Mouse (Mus musculus): ENCODE results near the gene 9930021J03Rik.

DNA sequence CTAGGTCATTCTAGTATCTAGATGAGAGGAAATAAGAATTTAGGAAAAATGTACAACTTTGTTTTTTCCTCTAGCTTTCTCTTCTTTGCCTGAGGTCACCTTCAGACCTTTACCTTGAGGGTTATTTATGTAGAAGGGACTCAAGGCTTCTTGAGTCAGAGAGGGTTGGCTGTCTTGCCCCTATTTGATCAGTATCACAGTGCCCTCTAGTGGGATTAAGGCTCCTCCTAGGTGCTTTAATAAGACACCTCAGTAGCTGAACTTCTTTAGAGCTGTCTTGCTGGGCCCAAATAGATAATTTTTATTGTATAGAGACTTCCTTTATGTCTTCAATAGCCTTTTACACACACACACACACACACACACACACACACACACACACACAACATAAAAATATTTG lies 15.2 kb upstream of the 9930021J03Rik start:
- TF ChIP-seq POLR2A (IDR thresholded peaks at IDR 0.05; ENCODE audit: extremely low read depth, insufficient read depth, low read length) (no peak), CTCF (IDR thresholded peaks at IDR 0.05; ENCODE audit: extremely low read depth, insufficient read depth, low read length) (peak; percentile 57)

Data from cortical plate, adult 2 months (tissue).